Comparison of ENCODE assay signal across 8 mouse cellular contexts in the genomic region with DNA sequence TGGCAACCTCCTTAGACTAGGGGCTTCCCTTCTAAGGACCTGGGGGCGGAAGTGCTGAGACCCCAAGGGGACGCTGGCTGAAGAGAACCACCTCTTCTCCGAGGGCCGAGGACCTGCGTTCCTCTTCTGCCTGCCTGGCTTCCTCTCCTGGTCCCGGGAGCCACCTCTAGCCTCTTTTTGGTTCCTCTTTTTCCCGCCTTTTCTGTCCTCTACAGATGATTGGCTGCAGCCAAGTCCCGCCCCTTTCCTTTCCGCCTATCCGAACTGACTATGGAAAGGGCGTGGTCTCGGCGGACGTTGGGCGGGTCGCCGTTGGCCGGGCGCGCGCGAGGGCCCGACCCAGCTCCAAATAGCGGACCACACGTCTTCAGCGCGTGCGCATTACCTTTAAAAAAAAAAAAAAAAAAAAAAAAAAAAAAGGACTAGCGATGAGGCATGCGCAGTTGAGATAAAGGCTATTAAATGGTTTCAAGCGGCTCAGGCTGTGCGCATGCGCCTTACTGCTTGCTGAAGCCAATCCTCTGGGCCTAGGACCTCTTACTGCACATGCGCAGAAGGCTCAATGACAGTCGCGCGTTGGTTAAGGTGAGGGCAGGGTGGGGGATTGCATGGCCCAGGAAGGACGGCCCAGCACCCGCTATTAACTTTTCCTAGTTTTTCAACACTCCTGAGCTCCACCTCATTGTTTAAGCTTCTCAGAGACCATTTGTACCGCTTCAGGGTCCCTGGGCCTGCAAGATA. TPM values are rescaled to one million over a fixed set of nuclear protein-coding genes. Genes with fewer than 3 reads are reported as not detected.
A peak's percentile ranks its signal among the peaks of the same experiment; 100 is the strongest.
DNase-seq lines count a peak whose midpoint lies in the region; ATAC-seq lines count a peak whose summit lies in the region.

A gene (minus strand): TSS at position 198 of the 741 bp plus-strand sequence.
A gene (plus strand): TSS at position 425 of the 741 bp plus-strand sequence.

- peak; percentile 85 for ATAC-seq in megakaryocyte progenitor cell, adult 5-6 weeks (replicated peaks; ENCODE audit: poor library complexity)

- peak; percentile 99 for DNase-seq in adipocyte (ENCODE audit: low spot score)
- DNase-seq in embryo, embryonic 10 days (ENCODE audit: low spot score): peak; percentile 100
- peak; percentile 95 for DNase-seq in gastrocnemius, postnatal 10 days
- DNase-seq in induced T-regulatory cell, adult 2 months (ENCODE audit: low read depth): peak; percentile 100
- DNase-seq in left cerebral cortex, adult 9 months (ENCODE audit: low spot score in 2 of 2): peak; percentile 94 to 97
- DNase-seq in right cerebral cortex, postnatal 14 days: peak; percentile 97
- DNase-seq in urinary bladder, postnatal 36 days (ENCODE audit: low spot score in 2 of 2): peak; percentile 95 to 97

RNA-seq across cellular contexts. Expression of the first gene that starts in this region (rescaled TPM):
- total RNA-seq in gastrocnemius, postnatal 10 days (2021): under 1 TPM in 1 of 2 experiments, not detected in 1; 0.35 TPM
- total RNA-seq in megakaryocyte progenitor cell, adult 5-6 weeks (2015): 1.3 and 1.5 TPM in 2 replicates
- 2.1 TPM in 1 of 2 replicates, not detected in the other for total RNA-seq in megakaryocyte progenitor cell, adult 5-6 weeks (2017)

RNA-seq across cellular contexts. Expression of the second gene that starts in this region (rescaled TPM):
- 10 to 100 TPM; 42.3 to 47.7 TPM for total RNA-seq in gastrocnemius, postnatal 10 days (2021)
- total RNA-seq in megakaryocyte progenitor cell, adult 5-6 weeks (2015): 5.3 TPM in 2 replicates
- 8.1 and 17.2 TPM in 2 replicates for total RNA-seq in megakaryocyte progenitor cell, adult 5-6 weeks (2017)

Comparison
In these comparisons a context has a peak if more than half of its experiments do, and no peak if none do; other contexts are left out.
1. Peak in every context shown above with its lines: DNase-seq and ATAC-seq.